ENCODE assay signal across 18 mouse cellular contexts in the genomic region with DNA sequence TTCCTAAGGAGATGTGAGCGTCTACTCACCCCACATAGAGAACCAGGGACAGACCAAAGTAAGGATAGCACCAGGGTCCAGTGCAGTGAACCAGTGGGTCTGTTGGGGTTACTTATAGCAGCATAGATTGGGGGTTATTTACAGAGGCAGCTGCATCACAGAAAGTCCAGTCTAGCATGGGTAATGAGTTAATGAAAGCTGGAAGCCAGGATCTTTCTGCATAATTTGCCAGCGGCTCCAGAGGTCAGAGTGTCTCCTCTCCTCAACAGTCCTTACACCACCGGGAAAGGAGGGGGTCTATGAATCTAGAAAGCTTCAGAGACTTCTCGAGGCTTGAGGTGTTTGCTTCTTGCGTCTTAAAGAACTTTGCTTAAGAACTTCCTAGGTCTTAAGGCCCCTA.
"Had no signal": no experiment of that assay in that cellular context is flagged by ENCODE, and none has a peak within 500 bp of the region (broad histone marks: within the 10 kb centered on the region; RNA-seq: fewer than 3 reads in every experiment).

No protein-coding gene starts in this region.

- ATAC-seq: midbrain, embryonic 16.5 days had no signal

- H3K4me3 ChIP-seq: midbrain, embryonic 10.5 days; midbrain, embryonic 12.5 days; myocyte; neural tube, embryonic 13.5 days; neural tube, embryonic 15.5 days had no signal

- H3K27me3 ChIP-seq: neural tube, embryonic 15.5 days had no signal

- H3K27ac ChIP-seq: midbrain, embryonic 10.5 days; midbrain, embryonic 12.5 days; neural tube, embryonic 13.5 days; neural tube, embryonic 15.5 days had no signal

- H3K9ac ChIP-seq: lung, embryonic 14.5 days; midbrain, embryonic 12.5 days; neural tube, embryonic 13.5 days; neural tube, embryonic 15.5 days had no signal

- DNase-seq: lung, adult 18-20 months; lung, embryonic 14.5 days; lung, postnatal 10 days; lung, postnatal 4 days; midbrain, embryonic 14.5 days; right cerebral cortex, adult 18-20 months; right cerebral cortex, postnatal 25 days; right cerebral cortex, postnatal 4 days; spleen, adult 18-20 months; thymus, adult 18-20 months; thymus, postnatal 14 days; thymus, postnatal 36 days had no signal

- H3K4me1 ChIP-seq: neural tube, embryonic 15.5 days had no signal

- H3K36me3 ChIP-seq: midbrain, embryonic 10.5 days; midbrain, embryonic 12.5 days; neural tube, embryonic 13.5 days; neural tube, embryonic 15.5 days had no signal

- H3K4me2 ChIP-seq: lung, embryonic 14.5 days; midbrain, embryonic 12.5 days; neural tube, embryonic 13.5 days; neural tube, embryonic 15.5 days had no signal

- H3K9me3 ChIP-seq: midbrain, embryonic 10.5 days; midbrain, embryonic 12.5 days; neural tube, embryonic 13.5 days; neural tube, embryonic 15.5 days had no signal
